Mouse (Mus musculus) gastrocnemius, adult 2 months (tissue): ENCODE measurements at regions not wholly inside any gene's neighbourhood (a gene's known extent, or its start where the extent isn't known, plus 50 kb on each side); places are given as distances from the start of the nearest gene placed in this dataset.

ENCODE experiments used
- DNase-seq: peaks from one replicate; pipeline ENCODE4 v3.0.0; 2022
- H3K27ac ChIP-seq: fragments of 200-600 bp; 2 replicates; pipeline ENCODE4 v1.8.1; 2022; ENCODE audit warnings: mild to moderate bottlenecking
- H3K4me3 ChIP-seq: fragments of 200-600 bp; 2 replicates; pipeline ENCODE4 v1.8.1; 2022; ENCODE audit warnings: mild to moderate bottlenecking, moderate library complexity
- CTCF ChIP-seq: fragments of 200-600 bp; IDR thresholded peaks from 2 replicates; pipeline ENCODE4 v1.8.1; 2022; ENCODE audit warnings: antibody characterized with exemption, mild to moderate bottlenecking, moderate library complexity
- intact Hi-C: fragments of 180-260 bp; cut with DNase I; formaldehyde crosslinking; loops from one replicate; pipeline ENCODE4 v1.15.1; 2025

- intact Hi-C loops = no loop called here
- no peak for DNase-seq
- no peak overlapping the region for H3K4me3 ChIP-seq
These were observed 131.2 kb upstream of the Jade1 start for GRCm38 (mm10) chr3:41424142-41424939.

DNA sequence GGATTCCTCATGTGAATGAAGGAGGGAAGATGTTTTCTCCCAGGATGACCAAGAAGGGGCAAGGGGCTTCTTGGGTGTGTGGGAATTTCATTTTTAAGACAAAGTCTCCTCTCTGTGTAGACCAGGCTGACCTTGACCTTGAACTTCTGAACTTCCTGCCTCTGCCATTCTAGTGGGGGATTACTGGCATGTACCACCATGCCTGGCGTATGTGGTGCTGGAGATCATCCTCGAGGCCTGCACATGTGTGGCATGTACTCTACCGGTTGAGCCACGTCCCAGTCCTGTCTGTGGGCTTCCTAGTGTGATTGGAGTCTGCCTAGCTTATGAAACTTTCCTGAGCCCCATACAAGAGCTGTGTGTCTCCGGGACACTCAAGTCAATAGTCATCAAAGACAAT is 131.9 kb upstream of the Jade1 start:
- intact Hi-C loops = no loop called here
- H3K27ac ChIP-seq = peak overlapping the region; percentile 24; the same call in 1 of the 2 replicates
- no peak for DNase-seq
- no peak overlapping the region for H3K4me3 ChIP-seq
- no peak for TF ChIP-seq CTCF

More at GRCm38 (mm10) chr3:41424142-41424939, 131.2 kb upstream of the Jade1 start:
- TF ChIP-seq CTCF = no peak
- no peak overlapping the region for H3K27ac ChIP-seq

DNA sequence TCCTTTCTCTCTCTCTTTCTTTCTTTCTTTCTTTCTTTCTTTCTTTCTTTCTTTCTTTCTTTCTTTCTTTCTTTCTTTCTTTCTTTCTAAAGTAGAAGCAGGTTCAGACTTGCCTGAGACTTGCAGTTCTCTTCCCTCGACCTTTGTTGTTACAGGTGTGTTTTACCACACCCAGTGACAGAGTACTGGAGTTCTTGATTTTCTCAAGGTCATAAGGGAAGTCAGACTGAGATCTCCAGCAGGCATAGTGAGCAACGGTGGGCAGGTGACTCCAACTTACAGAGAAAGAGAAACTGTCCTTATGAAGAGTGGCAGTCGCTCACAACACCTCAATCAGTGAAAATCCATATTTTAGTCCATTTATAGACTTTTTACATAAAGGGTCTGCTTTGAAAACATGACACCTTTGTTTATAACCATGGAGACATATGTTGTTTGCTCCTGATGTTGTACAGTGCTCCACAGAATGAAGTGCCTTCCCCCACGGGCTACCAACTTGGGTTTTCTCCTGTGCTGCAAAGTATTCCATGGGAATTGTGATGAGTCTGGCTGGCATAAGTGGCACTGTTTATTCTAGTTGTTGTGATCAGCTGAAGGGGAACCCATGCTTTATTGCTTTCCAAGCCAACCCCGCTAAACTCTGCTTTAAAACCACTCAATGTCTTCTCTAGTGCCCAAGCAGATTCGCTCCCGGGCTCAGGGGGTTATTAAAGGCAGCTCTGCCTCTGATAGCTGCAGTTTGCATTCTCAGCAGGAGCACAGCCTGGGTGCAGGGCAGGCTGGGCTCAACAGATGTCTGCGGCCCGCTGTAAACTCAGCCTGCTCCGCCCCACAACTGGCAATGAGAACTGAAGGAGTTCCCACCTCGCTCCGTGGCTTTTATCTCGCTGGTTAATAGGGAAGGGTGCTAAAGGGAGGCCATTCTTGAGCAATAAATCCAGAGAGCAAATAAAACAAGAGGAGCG is 132.6 kb upstream of the Jade1 start:
- intact Hi-C loops = no loop called here
- Histone ChIP-seq H3K4me3 (no peak overlapping the region), H3K27ac (peak overlapping the region; percentile 24; the same call in 1 of the 2 replicates)
- peak; percentile 28 for DNase-seq
- no peak for TF ChIP-seq CTCF

DNA sequence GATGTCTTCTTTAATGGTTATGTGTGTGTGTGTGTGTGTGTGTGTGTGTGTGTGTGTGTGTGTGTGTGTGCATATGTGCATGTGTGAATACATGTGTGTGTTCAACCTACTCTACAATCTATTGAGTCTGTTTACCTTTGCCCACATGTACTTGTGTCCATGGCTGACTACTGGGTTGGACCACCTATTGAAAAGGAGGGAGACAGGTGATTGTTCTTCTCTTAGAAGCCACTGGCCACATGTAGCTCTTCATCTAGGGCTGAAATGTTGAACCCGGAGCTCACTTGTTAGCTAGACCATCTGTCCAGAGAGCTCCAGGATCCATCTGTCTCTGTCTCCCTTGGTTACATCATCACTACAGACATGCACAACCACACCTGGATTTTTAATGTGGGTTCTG is 141.8 kb upstream of the Jade1 start:
- TF ChIP-seq CTCF = no peak
- DNase-seq = no peak
- Histone ChIP-seq H3K27ac (no peak overlapping the region), H3K4me3 (no peak overlapping the region)
- intact Hi-C loops = no loop called here

GRCm38 (mm10) chr3:41412698-41413097 is 142.8 kb upstream of the Jade1 start:
- H3K4me3 ChIP-seq = no peak overlapping the region
- no peak for TF ChIP-seq CTCF
- peak overlapping the region; percentile 53; the same call in 1 of the 2 replicates for H3K27ac ChIP-seq
- no peak for DNase-seq
- intact Hi-C loops = no loop called here

DNA sequence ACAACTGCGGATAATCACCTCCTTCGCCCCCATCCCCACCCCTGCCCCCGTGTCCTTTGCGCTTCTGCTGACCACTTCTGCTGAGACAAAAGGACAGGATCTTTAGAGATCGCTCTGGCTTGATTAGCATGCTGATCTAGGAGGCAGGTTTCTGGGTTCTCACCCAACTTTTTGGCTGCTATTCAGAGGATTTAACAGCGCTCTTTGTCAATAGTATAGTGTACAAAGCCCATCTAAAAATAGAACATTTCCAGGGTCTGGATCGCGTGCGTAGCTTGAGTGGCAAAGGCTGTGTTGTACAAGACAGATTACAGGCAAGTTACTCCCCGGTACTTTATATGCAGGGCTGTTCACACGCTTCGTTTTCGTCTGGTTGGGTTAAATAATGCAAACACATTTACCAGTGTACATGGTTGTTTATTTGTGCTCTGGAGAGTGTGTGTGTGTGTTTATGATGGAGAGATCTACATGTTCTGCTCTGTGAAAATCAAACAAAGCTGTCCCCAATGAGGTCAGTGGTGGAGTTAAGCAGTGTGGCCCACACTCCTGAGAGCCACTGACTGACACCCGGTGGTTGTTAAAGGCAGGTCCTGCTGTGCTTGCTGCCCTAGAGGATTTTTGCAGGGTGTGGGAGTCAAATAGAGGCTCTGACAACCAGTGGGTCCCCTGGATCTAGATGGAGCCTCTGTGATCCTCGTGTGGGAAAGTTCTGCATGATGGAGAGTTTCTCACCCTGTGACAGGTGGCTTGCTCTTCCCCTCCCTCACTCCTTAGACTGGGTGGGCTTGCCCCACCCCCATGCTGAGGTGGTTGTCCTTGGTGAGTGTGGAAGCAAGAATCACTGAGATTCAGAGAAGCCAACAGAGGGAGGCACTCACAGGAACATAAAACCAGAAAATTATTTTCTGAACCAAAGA is 146.5 kb upstream of the Jade1 start:
- peak; percentile 8; the same call in 1 of the 2 replicates for TF ChIP-seq CTCF
- intact Hi-C loops = no loop called here
- Histone ChIP-seq H3K4me3 (peak overlapping the region; percentile 66), H3K27ac (peak overlapping the region; percentile 74)
- DNase-seq = no peak

DNA sequence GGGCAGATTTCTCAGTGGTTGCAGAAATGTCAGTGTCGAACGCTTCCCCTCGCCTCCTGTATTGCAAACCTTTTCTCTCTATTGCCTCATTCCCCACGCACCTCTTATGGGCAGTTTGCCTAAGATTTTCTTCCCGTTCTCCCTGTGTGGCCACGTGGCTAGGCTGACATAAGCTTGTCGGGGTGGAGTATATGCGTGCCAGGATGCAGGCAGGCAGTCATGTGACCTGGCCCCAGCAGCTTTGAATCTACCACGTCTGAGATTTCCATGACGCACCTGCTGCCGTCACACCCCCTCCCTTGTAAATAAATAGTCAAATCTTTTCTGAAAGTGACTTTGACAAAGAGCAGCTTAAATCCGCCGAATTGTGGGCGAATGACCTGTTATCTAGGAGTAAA is 147.1 kb upstream of the Jade1 start:
- intact Hi-C loops = no loop called here
- TF ChIP-seq CTCF = no peak
- peak; percentile 66 for DNase-seq
- Histone ChIP-seq H3K4me3 (peak overlapping the region; percentile 66), H3K27ac (peak overlapping the region; percentile 74)

- no peak for DNase-seq
- H3K27ac ChIP-seq = peak overlapping the region; percentile 74; the same call in 1 of the 2 replicates
- intact Hi-C loops = no loop called here
- H3K4me3 ChIP-seq = peak overlapping the region; percentile 66
- no peak for TF ChIP-seq CTCF
These were observed 147.5 kb upstream of the Jade1 start for GRCm38 (mm10) chr3:41407988-41408387.

DNA sequence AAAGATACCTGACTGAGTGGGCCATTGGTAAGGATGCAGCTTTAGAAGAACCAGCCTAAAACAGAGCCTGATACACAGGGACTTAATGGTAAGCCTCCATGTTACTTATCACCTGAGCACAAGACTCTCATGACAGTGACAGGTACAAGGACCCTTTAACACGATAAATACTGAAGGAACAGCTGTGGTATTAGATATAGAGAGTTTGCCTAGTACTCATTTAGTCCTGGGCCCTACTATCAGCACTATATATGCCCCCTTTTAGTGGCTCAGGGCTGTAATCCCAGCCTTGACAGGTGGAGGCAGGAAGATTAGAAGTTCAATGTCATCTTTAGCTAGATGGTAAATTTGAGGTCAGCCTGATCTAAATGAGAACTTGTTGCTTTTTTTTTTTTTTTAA is 148.0 kb upstream of the Jade1 start:
- Histone ChIP-seq H3K27ac (no peak overlapping the region), H3K4me3 (no peak overlapping the region)
- DNase-seq = no peak
- TF ChIP-seq CTCF = no peak
- intact Hi-C loops = no loop called here

DNA sequence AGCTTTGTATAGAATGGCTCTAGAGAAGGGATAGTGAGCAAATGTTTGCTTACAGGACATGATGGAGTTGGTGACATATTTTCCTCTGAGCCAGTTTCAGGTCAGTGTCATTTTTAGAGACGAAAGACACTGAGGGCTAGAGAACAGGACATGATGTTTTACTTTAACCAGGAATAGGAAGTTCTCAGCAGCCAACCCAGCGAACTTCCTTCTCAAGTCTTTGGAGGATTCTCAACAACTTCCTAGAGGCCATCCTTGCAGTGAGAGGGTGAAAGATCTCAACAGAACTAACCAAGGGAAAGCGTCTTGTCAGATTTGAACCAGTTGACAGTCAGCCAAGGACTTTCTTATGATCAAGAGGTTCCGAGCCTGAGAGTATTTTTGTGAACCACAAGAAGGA is 153.7 kb upstream of the Jade1 start:
- TF ChIP-seq CTCF = no peak
- H3K4me3 ChIP-seq = no peak overlapping the region
- intact Hi-C loops = no loop called here
- H3K27ac ChIP-seq = no peak overlapping the region
- no peak for DNase-seq

DNA sequence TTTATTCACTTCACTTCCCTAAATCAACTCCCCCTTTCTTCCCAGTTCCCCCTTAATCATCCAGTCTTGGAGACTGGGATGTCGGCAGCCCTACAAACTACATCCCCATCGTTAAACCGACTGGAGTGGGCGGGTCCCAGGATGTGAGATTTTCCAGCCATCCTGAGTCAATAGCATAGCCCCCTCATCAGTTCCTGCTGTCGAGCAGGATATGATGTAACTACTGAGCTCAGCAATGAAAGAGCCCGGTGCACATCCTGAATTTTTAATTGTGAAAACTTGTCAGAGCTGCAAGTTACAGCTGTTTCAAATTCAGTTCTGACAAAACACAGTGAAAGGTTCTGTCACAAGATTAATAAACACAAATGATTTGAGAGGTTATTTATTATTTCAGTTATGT is 165.7 kb upstream of the Jade1 start:
- intact Hi-C loops = no loop called here
- DNase-seq = no peak
- no peak for TF ChIP-seq CTCF
- Histone ChIP-seq H3K4me3 (no peak overlapping the region), H3K27ac (no peak overlapping the region)
